Mouse (Mus musculus) CD4-positive helper T cell, adult 2 months (primary cell): Measurements from ENCODE around the gene Wbp1.

Source experiments
- DNase-seq: peaks from one replicate; pipeline ENCODE4 v3.0.0-alpha.2; 2012; ENCODE audit warnings: low read depth, missing footprints, low spot score

Gene Wbp1

DNA sequence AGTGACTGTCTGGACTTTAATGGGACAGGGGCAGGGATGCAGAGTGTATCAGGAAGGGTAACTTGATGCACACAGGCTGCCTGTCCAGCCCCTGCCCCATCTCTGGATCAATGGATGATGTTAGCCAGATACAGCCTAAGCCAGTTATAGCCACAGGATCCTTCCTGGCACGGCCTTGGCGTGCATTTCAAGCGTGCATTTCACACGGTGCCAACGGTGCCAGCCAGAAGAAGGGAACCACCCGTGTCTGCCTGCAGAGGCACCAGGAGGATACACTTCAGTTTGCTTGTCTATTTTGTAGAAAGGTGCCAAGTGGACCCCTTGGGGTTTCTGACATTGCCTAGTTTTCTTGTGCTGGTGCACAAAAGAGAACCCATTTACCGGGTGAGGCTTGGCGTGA lies 18.7 kb upstream of the Wbp1 start:
- no peak for DNase-seq

DNA sequence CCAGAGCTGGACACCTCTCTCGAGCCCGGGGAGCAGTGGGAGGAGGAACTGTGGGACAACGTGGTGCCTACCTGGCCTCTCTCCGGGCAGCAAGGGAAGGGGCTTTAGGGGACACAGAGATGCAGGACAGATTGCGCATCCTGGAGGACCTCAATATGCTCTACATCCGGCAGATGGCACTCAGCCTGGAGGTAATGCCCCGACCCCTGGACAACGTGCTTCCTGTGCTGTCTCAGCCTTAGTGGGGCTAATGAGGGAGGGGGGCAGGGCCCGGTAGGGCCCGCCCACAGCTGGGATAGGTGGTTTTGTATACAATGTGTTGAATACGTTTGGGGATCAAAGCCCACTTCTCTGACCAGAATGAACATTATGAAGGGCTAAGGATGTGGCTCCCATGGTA lies 16.7 kb upstream of the Wbp1 start:
- DNase-seq: no peak

DNA sequence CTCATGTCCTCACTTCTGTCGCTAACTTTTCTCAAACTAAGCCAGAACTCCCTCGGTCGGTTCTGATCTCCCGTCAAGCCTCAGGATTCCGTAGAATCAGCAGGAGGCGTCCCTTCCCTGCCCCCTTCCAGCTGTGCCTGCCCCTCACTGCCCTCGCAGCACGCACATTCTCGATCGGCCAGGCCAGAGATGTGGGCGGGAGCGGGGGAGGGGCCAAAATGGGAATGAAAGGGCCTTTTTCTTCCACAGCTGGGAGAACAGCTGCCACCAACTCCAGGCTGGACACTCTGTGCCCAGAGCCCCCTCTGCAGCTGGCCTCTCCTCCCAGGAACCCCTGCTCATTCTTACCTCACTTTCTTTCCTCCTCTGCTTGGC lies 16.2 kb upstream of the Wbp1 start:
- DNase-seq: no peak

DNA sequence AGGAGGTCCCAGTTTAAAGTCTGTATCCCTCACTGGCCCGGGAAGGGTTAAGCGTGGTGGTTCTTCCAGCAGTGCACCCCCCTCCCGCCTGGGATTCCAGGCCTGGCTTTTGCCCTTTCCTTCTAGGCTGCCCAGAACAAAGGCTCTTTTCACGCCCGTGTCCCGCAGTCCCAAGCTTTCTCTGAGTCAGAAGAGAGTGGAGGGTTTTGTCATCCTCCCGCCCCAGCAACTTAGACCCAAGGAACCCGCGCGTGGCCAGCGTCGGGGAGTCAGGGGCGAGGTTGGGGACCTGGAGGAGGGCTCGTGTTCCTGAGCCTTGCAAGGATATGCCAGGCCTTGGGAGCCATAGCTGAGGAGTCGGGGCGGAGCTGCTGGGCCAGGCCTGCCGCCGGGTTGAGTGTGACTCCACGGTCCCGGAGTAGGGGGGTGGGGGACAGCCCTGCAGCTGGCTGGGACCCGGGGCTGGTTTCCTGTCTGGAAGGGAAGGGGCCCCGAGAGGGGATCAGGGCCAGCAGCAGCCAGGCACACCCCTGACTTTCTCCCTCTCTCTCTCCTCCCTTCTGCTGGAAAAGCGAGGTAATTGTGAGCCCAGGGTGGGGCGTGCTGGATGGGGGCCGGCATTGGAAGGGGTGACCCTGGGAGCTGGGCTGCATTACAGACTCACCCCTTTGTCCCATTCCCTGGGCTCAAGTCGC lies 15.7 kb upstream of the Wbp1 start:
- no peak for DNase-seq

DNA sequence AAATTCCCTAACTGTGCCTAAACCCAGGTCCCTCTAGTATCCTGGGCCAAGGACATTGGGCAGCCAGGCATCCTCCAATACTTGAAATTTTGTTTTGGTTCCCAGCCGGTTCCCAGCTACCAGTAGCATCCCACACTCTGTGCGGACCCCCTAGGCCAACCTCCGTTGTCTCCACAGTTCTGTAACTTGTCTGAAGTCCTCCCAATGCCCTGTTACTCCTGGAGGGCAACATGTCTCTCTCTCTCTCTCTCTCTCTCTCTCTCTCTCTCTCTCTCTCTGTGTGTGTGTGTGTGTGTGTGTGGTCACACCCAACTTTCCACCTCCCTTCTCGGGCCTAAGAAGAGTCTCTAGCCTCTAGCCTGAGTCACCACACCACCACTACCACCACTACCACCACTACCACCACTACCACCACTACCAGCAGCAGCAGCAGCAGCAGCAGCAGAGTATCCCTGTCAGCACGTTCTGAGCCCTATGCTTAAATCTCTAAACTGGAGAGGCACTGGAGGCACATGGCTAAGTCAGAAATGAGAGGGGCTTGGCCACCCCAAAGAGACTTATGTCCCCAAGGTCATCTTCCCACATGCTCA lies 15.0 kb upstream of the Wbp1 start:
- no peak for DNase-seq

DNA sequence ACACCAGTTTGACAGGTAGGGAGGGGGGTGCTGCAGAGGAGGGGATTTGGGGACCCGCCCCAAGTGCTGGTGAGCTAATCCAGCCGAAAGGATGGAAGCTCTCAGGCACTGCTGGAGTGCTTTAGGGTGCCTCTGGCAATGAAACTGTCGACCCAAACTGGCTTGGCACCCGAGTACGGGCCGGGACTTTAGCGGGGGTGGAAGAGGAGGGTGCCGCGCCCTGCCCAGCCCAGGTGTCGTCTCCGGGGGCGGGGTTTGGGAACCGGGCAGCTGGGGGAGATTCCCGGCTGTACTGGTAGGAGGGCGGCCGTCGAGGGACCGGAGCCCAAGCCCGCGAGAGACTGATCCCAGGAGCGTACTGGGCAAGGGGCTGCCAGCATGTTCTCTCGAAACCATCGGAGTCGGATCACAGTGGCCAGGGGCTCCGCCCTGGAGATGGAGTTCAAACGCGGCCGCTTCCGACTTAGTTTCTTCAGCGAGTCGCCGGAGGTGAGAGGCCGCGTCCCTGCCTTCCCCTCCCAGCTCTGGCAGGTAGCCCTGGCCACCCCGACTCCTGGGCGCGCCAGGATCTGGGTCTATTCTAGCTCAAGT lies 14.3 kb upstream of the Wbp1 start:
- no peak for DNase-seq

DNA sequence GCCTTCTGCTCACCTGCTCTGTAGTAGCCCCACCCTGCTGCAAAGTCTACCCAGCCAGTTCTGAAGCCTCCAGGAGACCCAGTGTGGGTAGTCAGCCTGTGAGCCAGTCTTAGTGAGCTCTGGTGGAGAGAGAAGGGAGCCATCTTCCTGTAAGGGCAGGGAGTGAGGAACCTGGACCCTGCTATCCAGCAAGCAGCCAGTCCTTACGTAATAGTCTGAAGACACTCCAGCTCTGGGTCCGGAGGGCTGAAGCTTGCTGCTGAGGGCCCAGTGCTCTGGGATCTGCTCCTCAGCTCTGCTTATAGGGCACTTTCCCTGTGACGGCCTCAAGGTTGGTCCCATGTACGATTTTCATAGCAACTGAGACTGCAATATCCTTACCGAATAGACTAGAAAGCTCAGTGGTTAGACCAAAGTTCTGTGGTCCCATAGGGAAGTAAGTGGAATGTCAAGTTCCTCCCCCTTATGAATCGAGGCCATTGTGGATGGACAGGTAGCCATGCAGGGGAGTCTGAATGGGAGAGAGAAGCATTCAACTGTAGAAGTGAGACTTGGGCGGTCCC lies 13.7 kb upstream of the Wbp1 start, which contains the start of gene Rtkn:
Gene Rtkn, plus strand, starts transcription at position 513 of the 563 bp plus-strand sequence.
- DNase-seq: no peak

DNA sequence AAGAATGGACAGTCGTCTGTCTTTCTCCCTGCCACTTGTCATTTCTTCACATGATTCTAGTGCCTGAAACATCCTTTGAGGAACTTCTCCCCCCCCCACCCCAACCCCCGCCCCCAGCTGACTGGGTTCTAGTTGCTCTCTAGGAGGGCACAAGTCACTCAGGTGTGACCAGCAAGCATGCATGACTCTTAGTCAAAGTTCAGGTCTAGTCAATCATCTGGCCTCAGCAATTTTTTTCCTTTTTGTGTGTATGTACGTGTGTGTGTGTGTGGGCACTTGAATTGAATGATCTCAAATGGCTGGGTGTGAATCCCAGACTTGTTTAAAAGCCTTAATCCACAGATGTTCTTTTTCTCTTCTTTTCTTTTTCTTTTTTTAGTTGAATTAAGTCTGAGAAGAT lies 12.9 kb upstream of the Wbp1 start:
- DNase-seq: no peak

DNA sequence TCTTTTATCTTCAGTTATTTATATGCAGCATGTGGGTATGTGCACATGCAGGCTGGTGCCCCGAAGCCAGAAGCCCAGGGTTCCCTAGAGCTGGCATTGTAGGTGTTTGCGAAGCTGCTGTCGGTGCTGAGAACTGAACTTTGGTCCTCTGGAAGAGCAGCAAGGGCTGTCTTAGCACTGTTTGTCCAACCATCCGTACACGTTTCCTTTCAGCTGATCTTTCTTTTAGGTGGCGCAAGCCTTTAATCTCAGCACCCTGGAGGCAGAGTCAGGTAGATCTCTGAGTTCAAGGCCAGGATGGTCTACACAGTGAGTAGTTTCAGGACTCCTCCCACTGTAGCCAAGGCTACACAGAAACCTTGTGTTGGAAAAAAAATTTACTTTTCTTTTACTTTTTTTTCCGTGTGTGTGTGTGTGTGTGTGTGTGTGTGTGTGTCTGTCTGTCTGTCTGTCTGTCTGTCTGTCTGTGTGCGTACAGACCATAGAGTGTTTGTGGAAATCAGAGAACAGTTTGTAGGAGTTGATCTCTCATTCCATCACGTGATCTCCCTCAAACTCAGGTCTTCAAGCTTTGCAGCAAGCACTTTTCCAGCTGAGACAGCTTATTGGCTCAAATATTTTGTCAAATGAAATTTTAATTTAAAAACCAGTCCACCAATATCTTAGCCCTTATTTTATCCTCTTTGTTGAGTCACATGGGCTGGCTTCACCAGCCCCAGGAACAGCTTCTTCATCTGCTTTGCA lies 11.0 kb upstream of the Wbp1 start:
- DNase-seq: no peak

DNA sequence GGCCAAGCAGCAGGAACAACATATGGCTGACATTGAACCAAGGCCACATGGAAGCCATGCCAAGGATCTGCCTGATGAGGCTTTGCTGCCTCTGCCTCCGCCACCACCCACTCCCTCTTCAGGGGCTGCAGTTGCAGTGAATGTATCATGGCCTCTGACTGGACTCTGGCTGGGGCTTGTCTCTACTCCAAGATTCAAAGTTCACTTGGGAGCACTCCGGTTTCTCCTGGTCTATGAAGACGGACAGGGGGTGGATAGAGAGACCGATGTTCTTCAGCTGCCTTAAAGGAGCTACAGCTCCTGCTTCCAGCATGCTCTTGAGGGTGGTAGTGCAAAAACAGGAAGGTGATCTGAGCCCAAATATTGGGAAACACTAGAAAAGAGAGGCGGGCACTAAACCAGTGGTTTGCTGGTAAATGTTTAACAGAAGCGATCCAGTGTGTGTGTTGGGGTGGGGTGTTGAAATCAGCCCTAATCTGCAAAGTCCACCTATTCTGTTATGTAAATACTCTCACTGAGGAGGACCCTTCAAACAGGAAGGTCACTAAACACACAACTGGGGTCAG lies 10.2 kb upstream of the Wbp1 start:
- DNase-seq: no peak

DNA sequence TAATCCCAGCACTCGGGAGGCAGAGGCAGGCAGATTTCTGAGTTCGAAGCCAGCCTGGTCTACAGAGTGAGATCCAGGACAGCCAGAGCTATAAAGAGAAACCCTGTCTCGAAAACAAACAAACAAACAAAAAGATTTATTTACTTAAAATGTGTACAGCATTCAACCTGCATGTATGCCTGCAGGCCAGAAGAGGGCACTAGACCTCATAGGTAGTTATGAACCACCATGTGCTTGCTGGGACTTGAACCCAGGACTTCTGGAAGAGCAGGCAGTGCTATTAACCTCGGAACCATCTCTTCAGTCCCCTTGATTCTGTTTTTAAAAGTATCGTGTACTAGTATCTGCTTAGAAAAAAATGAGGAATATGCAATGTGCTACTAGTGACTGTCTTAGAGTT lies 6.1 kb upstream of the Wbp1 start:
- no peak for DNase-seq

DNA sequence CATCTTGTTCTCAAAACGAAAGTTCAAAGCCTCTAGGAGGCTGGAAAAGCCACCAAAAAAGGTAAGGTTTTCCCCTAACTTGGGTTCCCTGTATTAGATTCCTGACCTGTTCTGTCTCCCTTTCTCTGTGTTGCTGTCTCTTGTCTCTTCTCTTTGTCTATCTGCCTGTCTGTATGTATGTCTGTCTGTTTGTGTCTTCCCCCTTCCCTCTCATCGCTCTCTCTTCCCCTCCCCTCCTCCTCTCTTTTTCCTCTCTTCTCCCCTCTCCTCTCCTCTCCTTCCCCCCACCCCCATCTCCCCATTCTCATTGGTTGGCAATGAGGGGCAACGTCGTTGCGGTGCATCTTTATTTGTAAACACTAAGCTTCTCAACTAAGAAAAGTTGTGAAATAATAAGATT lies 4.0 kb upstream of the Wbp1 start, which contains the start of gene Ino80b:
Gene Ino80b, minus strand, starts transcription at position 101 of the 400 bp plus-strand sequence.
- no peak for DNase-seq

DNA sequence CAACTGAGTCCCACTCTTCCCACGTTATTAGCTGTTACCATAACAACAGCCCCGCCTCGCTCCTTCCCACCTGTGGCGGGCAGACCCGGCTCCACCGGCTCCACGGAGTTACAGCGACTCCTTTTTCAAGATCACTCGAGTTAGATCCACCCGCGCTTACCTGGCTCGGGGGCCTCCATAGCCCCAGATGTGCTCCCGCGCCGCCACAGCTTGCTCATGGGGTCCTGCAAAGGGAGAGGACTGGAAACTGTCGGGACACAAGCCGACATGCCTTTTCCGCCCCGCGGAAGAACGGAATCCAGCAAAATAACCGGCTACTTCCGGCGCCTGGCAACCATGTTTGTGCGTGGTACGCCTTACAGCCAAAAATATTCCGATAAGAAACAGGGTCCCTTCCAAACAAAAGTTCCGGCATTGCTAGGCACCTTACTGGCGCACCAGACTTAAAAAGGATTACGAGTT lies 3.5 kb upstream of the Wbp1 start:
- peak; percentile 96 for DNase-seq

DNA sequence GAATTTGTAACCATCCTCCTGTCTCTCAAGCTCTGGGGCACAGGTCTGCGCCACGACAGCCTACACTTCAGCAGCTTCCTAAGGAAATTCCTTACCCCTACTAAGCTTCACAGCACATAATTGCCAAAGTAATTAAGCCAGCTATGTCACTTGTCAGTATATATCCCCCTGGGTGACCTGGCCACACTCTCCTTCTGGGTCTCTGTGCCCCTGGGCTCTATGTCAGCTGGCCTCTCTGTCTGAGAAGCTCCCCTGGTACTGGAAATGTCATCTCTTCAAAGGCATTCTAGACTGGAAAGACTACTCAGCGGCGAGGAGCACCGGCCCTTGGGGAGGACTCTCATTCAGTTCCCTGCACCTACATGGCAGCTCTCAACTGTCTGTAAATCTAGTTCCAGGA lies 1.6 kb upstream of the Wbp1 start:
- no peak for DNase-seq

DNA sequence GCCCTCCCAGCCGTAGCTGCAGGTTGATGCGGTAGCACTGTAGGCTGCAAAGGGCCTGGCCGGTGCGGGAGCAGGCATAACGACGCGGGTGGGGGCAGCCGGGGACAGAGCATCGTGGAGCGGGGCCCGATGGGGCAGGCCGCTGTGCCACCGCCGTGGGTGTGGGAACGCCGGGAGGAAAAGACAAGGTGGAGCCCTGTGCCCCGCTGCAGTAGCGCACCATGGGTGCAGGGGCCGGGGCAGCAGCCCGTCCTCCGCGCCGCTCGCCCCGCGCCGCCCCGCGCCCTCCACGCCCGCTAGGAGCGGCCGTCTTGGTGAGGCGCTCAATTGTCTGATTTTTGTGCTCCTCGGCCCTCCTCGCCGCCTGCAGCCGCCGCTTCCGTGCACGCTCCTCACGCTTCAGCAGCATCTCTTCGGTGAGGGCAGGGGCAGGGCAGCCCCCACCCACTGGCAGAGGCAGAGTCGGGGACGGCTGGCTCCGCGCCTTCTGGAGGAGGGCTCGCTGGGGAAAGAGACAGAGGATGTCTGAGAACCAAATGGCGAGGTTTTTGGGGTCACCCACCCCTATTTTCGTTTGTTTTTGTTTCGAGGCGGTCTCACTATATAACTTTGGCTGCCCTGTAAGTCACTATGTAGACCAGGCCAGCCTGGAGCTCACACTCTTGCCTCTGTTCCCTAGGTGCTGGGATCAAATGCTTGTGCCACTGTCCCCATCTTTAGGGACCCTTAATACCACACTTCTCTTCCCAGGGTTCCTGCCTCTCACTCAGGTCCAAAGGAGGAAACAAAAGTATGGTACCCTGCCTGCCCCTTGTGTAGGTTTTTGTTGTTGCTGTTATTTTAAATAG lies 728 bp upstream of the Wbp1 start:
- no peak for DNase-seq

DNA sequence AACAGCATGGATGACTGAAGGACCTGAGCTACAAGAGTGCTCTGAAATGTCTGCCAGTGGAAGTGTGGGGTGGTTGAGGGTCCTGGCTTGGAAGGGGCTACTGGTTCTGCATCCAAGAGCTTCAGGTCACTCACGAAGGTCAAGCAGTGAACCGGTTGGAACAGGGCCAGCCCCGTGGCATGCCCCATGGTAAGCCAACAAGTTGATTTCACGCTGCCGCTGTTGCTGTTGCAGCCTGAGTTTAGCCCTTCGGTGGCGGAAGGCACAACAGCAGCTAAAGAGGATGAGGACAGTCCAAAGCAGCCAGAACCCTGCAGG lies 1.7 kb downstream of the Wbp1 start:
- DNase-seq: no peak

DNA sequence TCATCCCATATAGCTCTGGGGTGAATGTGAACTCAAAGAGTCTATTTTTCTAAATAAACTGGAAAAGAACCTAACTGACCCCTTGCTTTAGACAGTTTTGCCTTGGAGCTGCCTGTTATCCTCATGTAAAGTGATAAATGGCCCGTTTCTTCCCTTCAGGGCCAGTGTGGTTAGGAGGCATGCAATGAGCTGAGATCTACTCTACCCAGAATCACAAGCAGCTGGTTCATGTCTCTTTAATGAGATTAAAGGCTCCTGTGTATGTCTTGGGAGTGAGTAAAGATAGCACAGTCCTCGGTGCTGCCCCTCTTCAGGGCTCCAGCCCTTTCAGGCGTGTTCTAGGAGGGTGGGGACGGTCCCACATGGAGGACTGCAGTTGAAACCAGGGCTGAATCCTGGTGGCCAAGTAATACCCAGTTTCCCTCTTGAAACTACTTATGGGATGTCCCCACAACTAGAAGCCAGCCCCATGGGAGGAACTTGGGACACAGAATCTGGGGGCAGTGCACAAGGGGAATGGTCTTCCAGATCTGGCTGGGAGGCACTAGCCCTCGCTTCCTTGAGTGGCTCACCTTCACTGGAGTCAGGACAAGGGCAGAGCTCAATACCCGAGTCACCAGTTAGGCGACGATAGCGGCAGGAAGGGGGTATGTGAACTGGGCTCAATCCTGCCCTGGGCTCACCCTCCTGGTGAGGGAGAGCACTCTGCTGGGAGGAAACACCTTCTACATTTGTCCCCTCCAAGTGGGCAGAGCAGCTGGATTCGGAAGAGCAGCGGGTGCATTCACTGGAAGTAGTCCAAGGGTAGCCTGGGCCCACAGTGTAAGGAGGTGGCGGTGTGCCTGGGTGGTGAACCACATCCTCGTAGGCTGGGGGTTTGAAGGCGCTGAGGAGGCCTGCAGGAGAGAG lies 2.3 kb downstream of the Wbp1 start:
- DNase-seq: peak; percentile 60

DNA sequence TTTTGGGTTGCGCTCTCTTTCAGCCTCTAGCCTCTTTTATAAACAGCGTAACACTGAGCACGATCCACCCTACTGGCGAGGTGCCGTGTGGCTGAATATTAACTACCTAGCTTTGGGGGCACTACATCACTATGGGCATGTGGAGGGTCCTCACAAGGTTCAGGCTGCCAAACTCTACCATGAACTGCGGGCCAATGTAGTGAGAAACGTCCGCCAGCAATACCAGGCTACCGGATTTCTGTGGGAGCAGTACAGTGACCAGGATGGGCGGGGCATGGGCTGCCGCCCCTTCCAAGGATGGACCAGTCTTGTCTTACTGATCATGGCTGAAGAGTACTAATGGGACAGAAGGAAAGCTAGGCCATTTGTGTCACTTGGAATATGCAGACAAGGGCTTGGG lies 3.0 kb downstream of the Wbp1 start:
- no peak for DNase-seq

DNA sequence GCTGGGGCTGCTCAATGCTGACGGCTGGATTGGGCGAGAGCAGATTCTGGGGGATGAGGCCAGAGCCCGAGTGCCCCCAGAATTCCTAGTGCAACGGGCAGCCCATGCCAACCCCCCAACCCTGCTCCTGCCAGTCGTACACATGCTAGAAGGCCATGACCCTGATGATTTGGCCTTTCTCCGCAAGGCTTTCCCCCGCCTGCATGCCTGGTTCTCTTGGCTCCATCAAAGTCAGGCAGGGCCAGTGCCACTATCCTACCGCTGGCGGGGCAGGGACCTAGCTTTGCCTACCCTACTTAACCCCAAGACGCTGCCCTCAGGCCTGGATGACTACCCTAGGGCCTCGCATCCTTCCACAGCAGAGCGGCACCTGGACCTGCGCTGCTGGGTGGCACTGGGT lies 3.7 kb downstream of the Wbp1 start:
- DNase-seq: no peak

DNA sequence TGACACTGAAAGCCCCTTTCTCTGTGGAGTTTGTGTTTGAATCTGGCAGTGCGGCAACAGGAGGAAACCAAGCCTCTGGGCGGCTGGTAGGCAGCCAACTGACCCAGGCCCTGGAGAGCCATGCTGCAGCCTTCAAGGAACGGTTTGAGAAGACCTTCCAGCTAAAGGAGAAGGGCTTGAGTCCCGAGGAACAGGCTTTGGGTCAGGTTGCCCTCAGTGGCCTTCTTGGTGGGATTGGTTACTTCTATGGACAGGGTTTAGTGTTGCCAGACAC lies 4.3 kb downstream of the Wbp1 start:
- DNase-seq: no peak
